Mouse (Mus musculus): ENCODE data around the gene Ubr7. TPM values are rescaled to one million over a fixed set of nuclear protein-coding genes. Genes with fewer than 3 reads are reported as not detected.

The Ubr7 gene
- polyA plus RNA-seq, 1 experiment from 2014 or later, result 17.5 TPM

DNA sequence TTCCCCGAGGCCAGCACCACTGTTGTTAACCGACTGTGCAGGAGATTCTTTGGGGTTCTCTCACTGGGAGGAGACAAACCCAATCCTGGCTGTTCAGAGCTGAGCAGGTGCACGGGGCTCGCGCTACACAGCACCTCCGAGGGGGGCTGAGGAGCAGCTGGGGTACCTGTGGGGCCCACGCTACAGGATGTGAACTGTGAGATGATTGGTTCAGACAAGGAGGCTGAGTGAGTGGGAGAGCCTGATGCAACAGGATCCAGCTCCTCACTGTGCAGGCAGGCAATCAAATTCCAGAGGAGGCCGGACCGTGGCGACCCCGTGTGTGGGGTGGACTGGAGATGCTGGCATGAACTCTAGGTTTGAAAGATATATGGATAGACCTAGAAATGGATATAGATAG is 35.3 kb upstream of the Ubr7 start:
- H3K9me3 ChIP-seq (replicated peaks; ENCODE audit: control insufficient read depth, low read length), result no peaks in the 10 kb centered on the region
- no peaks in the 10 kb centered on the region for H3K27me3 ChIP-seq (ENCODE audit: control insufficient read depth, insufficient read depth, low read depth, low read length)
- H3K4me1 ChIP-seq (ENCODE audit: control insufficient read depth, low read depth, low read length), result no peaks in the 10 kb centered on the region; the same call in 1 of the 2 replicates
- no peak for ATAC-seq (ENCODE audit: low read depth)
- H3K4me3 ChIP-seq (ENCODE audit: low read depth, low read length), result no peak overlapping the region
- WGBS (ENCODE audit: insufficient replicate concordance), result 68% methylated on average over 11 of the region's 11 CpGs
- no peak overlapping the region for H3K9ac ChIP-seq (ENCODE audit: low read depth, low read length)
- H3K27ac ChIP-seq (ENCODE audit: low read length), result no peak overlapping the region
- H3K36me3 ChIP-seq (ENCODE audit: control insufficient read depth, insufficient read depth), result no peaks in the 10 kb centered on the region
- no peak overlapping the region for H3K4me2 ChIP-seq (ENCODE audit: low read depth, low read length)

DNA sequence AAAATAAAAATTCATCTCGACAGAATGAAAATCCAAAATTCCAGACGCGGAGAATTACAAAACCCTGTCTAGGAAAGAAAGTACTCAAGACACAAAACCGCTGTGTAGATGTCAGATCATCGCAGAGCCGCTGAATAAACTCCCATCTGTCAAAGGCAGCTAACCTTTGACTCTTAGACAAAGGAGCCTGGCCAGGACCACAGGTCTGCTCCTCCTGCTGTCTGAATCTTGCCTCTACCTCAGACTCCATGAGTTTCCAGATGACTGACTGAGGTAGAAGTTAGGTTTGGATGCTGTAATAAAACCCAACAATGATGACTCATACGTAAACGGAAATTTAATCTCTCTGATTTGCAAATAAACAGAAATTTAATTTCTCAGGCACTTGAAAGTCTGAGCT is 34.8 kb upstream of the Ubr7 start:
- Histone ChIP-seq H3K27ac (ENCODE audit: low read length) (no peak overlapping the region), H3K9ac (ENCODE audit: low read depth, low read length) (no peak overlapping the region), H3K4me1 (ENCODE audit: control insufficient read depth, low read depth, low read length) (no peaks in the 10 kb centered on the region; the same call in 1 of the 2 replicates), H3K27me3 (ENCODE audit: control insufficient read depth, insufficient read depth, low read depth, low read length) (no peaks in the 10 kb centered on the region), H3K4me2 (ENCODE audit: low read depth, low read length) (no peak overlapping the region), H3K9me3 (replicated peaks; ENCODE audit: control insufficient read depth, low read length) (no peaks in the 10 kb centered on the region), H3K36me3 (ENCODE audit: control insufficient read depth, insufficient read depth) (no peaks in the 10 kb centered on the region), H3K4me3 (ENCODE audit: low read depth, low read length) (no peak overlapping the region)
- ATAC-seq (ENCODE audit: low read depth), result no peak
- WGBS (ENCODE audit: insufficient replicate concordance), result 70% methylated on average over 8 of the region's 8 CpGs

DNA sequence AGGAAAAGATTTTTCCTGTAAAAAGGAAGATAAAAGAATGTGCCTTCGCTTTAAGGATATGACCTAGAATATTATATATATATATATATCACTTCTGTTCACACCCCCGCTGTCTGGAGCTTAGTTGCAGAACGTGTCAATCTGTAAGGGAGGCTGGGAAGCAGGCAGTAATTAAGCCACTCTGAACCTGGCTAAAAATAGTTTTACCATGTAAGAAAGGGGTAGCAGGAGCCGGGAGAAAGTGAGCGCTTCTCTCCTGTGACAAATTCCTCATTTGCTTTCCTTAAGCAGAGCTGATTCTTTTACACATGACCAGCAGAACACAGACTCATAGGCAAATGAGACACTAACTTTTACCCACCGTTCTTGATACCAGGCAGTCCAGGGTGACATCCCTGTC is 33.9 kb upstream of the Ubr7 start:
- no peaks in the 10 kb centered on the region; the same call in 1 of the 2 replicates for H3K4me1 ChIP-seq (ENCODE audit: control insufficient read depth, low read depth, low read length)
- H3K9me3 ChIP-seq (replicated peaks; ENCODE audit: control insufficient read depth, low read length), result no peaks in the 10 kb centered on the region
- H3K27ac ChIP-seq (ENCODE audit: low read length), result no peak overlapping the region
- H3K27me3 ChIP-seq (ENCODE audit: control insufficient read depth, insufficient read depth, low read depth, low read length), result no peaks in the 10 kb centered on the region
- H3K9ac ChIP-seq (ENCODE audit: low read depth, low read length), result no peak overlapping the region
- WGBS (ENCODE audit: insufficient replicate concordance), result 53% methylated on average over 6 of the region's 6 CpGs
- H3K4me3 ChIP-seq (ENCODE audit: low read depth, low read length), result no peak overlapping the region
- no peak for ATAC-seq (ENCODE audit: low read depth)
- H3K4me2 ChIP-seq (ENCODE audit: low read depth, low read length), result no peak overlapping the region
- H3K36me3 ChIP-seq (ENCODE audit: control insufficient read depth, insufficient read depth), result no peaks in the 10 kb centered on the region

DNA sequence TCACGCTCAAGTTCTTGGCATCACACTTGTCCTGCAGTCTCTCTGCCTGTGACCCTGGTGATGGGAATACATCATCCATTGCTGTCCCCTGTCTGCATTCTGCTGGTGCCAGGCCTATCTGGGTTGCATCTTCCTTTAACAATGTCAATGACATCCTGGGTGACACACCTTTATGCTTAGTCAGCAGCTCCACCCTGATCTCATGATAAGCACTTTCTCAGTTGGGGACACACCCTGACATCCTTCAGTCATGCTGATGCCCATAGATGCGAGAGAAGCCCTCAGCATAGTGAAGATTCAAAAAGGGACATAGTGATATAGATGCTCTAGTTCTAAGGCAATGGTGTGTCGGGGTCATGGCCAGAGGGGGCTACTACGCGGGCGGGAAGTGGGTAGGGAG is 32.6 kb upstream of the Ubr7 start:
- Histone ChIP-seq H3K4me1 (ENCODE audit: control insufficient read depth, low read depth, low read length) (peaks cover 2% of the 10 kb centered on the region), H3K36me3 (ENCODE audit: control insufficient read depth, insufficient read depth) (no peaks in the 10 kb centered on the region), H3K9me3 (replicated peaks; ENCODE audit: control insufficient read depth, low read length) (no peaks in the 10 kb centered on the region), H3K9ac (ENCODE audit: low read depth, low read length) (no peak overlapping the region), H3K27ac (ENCODE audit: low read length) (no peak overlapping the region), H3K4me2 (ENCODE audit: low read depth, low read length) (no peak overlapping the region), H3K4me3 (ENCODE audit: low read depth, low read length) (no peak overlapping the region), H3K27me3 (ENCODE audit: control insufficient read depth, insufficient read depth, low read depth, low read length) (no peaks in the 10 kb centered on the region)
- no peak for ATAC-seq (ENCODE audit: low read depth)
- WGBS (ENCODE audit: insufficient replicate concordance), result 78% methylated on average over 6 of the region's 6 CpGs

DNA sequence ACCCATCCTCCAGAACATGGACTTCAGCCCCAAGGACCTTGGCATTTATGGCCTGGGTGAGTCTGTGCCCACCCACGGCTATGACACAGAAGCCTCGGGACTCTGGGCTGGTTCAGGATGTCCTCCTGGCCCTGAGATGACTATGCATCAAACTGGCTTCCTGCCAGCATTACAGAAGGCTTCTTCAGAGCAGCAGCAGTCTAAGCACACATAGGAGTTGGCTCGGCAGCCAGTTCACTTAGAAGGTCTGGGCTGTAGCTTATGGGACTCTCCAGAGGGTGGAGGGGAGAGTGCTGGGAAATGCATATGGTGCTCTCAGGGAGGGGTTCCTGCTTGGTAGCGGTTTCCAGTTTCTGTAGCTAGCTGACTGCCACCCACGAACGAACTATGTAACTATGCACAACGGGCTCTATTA is 32.0 kb upstream of the Ubr7 start:
- no peak overlapping the region for H3K4me3 ChIP-seq (ENCODE audit: low read depth, low read length)
- H3K4me1 ChIP-seq (ENCODE audit: control insufficient read depth, low read depth, low read length), result peaks cover 9% of the 10 kb centered on the region
- H3K9me3 ChIP-seq (replicated peaks; ENCODE audit: control insufficient read depth, low read length), result no peaks in the 10 kb centered on the region
- H3K36me3 ChIP-seq (ENCODE audit: control insufficient read depth, insufficient read depth), result no peaks in the 10 kb centered on the region
- ATAC-seq (ENCODE audit: low read depth), result no peak
- H3K27me3 ChIP-seq (ENCODE audit: control insufficient read depth, insufficient read depth, low read depth, low read length), result no peaks in the 10 kb centered on the region
- no peak overlapping the region for H3K27ac ChIP-seq (ENCODE audit: low read length)
- 48% methylated on average over 7 of the region's 7 CpGs for WGBS (ENCODE audit: insufficient replicate concordance)
- no peak overlapping the region for H3K9ac ChIP-seq (ENCODE audit: low read depth, low read length)
- H3K4me2 ChIP-seq (ENCODE audit: low read depth, low read length), result no peak overlapping the region

DNA sequence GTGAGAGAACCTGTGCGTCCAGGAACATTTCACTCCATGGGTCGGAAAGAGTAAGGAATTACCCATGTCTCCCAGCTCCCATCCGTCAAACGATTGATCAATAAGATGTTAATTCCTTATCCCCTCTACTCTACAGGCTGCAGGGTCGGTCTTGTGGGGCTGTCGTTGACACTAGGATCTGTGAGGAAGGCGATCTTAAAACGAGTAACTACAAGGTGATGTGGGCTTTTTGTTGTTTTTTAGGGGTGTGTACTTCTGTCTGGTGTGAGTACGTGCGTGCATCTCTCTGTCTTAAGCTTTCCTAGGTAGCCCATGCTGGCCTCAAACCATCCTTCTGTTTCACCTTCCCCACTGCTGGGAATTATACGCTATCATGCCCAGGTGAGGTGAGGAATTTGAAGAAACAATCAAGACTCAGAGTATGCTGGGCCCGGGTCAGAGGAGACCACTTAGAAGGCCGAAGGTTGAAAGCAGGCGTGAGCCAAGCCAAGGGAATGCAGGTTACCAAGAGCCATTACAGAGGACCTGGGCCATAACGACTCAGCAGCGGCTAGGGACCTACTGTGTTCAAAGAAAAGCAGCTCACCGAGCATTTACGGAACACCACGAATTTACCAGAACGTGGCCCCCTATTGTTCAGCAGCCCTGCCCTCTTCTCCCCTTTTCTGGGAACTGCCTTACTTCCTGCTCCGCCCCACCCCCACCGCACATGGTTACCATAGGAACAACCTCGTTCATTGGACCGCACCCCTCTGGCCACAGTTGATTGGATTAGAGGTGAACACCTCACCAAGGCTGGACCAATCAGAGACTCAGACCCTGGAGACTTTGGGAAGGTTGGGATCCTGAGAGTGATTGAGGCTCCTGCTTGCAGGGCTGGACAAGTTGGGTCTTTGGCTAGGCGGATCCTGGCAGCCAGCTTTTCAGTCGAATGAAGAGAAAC is 27.6 kb upstream of the Ubr7 start:
- Histone ChIP-seq H3K27me3 (ENCODE audit: control insufficient read depth, insufficient read depth, low read depth, low read length) (no peaks in the 10 kb centered on the region), H3K4me3 (ENCODE audit: low read depth, low read length) (peak overlapping the region; percentile 12; the same call in 1 of the 2 replicates), H3K4me2 (ENCODE audit: low read depth, low read length) (peak overlapping the region; percentile 51), H3K27ac (ENCODE audit: low read length) (no peak overlapping the region), H3K9me3 (replicated peaks; ENCODE audit: control insufficient read depth, low read length) (no peaks in the 10 kb centered on the region), H3K4me1 (ENCODE audit: control insufficient read depth, low read depth, low read length) (peaks cover 16% of the 10 kb centered on the region), H3K9ac (ENCODE audit: low read depth, low read length) (no peak overlapping the region), H3K36me3 (ENCODE audit: control insufficient read depth, insufficient read depth) (no peaks in the 10 kb centered on the region)
- peak; percentile 93 for ATAC-seq (ENCODE audit: low read depth)
- 35% methylated on average over 26 of the region's 26 CpGs for WGBS (ENCODE audit: insufficient replicate concordance)

DNA sequence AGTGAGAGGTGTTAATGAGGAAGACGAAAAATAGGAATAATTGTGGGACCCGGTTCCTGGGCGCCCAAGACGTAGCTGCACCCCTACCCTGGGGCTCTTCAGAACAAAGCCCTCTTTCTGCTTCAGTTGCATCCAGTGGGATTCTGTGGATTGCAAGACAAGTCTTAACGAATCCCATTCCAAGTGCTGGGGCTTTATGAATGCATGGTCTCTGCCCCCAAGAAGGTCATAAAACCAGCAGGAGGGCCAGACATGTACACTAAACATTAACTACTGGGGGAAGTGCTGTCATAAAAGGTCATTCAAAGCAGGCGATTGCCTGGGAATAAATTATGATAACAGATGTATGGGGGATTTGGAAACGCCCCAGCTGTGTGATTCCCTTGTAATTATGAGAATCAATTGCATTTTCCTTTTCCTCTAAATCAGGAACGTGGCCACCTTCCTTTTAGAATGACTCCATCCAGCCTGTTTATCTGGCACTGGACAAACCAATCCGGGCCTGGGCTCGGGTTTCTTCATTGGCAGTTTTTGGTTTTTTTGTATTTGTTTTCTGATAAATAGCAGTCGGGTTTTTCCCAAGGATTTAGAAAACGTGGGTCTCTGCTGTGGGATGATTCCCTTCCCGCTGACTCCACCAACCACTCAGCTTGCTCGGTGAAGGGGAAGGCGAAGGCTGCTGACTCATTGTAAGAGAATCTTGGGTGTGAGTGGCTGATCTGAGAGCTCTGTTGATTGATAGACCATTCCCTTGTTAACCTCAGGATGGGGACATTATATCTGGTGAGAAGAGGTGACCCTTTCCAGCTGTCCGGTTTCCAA is 26.8 kb upstream of the Ubr7 start:
- H3K9ac ChIP-seq (ENCODE audit: low read depth, low read length), result no peak overlapping the region
- no peak for ATAC-seq (ENCODE audit: low read depth)
- no peak overlapping the region for H3K4me3 ChIP-seq (ENCODE audit: low read depth, low read length)

DNA sequence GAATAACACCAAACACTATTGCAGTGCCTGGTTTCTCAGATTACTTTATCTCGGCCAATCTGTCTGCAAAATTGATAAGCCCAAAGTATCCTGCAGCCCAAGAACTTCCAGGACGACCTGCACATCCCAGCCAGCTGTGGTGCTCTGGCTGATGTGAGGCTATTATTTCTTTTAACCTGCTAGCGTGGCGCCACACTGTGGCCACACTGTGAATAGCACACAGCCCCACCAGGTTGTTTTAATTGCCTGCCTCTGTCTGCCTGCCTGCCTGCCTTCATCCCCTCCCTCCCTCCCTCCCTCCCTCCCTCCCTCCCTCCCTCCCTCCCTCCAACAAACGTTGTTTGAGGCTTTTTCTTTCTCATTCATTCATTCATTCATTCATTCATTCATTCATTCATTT is 24.4 kb upstream of the Ubr7 start:
- no peak overlapping the region for H3K27ac ChIP-seq (ENCODE audit: low read length)
- ATAC-seq (ENCODE audit: low read depth), result no peak
- no peak overlapping the region for H3K9ac ChIP-seq (ENCODE audit: low read depth, low read length)
- peaks cover 16% of the 10 kb centered on the region for H3K4me1 ChIP-seq (ENCODE audit: control insufficient read depth, low read depth, low read length)
- no peak overlapping the region for H3K4me2 ChIP-seq (ENCODE audit: low read depth, low read length)
- no peak overlapping the region for H3K4me3 ChIP-seq (ENCODE audit: low read depth, low read length)
- H3K27me3 ChIP-seq (ENCODE audit: control insufficient read depth, insufficient read depth, low read depth, low read length), result no peaks in the 10 kb centered on the region
- H3K9me3 ChIP-seq (replicated peaks; ENCODE audit: control insufficient read depth, low read length), result no peaks in the 10 kb centered on the region
- H3K36me3 ChIP-seq (ENCODE audit: control insufficient read depth, insufficient read depth), result no peaks in the 10 kb centered on the region
- 7% methylated on average over 4 of the region's 5 CpGs for WGBS (ENCODE audit: insufficient replicate concordance)

More for the DNA sequence above, 26.8 kb upstream of the Ubr7 start:
- Histone ChIP-seq H3K27ac (ENCODE audit: low read length) (no peak overlapping the region), H3K4me2 (ENCODE audit: low read depth, low read length) (peak overlapping the region; percentile 51; the same call in 1 of the 2 replicates), H3K9me3 (replicated peaks; ENCODE audit: control insufficient read depth, low read length) (no peaks in the 10 kb centered on the region), H3K27me3 (ENCODE audit: control insufficient read depth, insufficient read depth, low read depth, low read length) (no peaks in the 10 kb centered on the region), H3K36me3 (ENCODE audit: control insufficient read depth, insufficient read depth) (no peaks in the 10 kb centered on the region), H3K4me1 (ENCODE audit: control insufficient read depth, low read depth, low read length) (peaks cover 16% of the 10 kb centered on the region)
- WGBS (ENCODE audit: insufficient replicate concordance), result 39% methylated on average over 16 of the region's 16 CpGs

DNA sequence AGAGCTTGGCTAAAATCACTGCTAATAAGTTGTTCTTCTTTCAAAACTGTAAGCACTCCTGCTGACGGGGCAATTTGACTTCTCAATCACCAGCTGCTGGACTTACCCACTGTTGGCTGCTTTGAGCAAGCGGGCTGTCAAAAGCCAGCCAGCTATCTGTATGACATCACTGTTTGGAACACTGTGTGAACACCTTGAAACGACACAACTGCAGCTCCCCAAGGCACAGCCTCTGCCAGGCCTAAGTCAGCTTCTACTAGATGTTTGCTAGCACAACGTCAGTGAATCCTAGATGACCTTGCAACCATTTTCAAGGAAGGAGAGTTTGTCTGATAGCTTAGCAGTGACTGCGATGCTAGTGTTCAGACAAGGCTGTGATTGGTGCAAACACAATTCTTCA is 18.7 kb upstream of the Ubr7 start:
- no peak overlapping the region for H3K4me2 ChIP-seq (ENCODE audit: low read depth, low read length)
- no peak for ATAC-seq (ENCODE audit: low read depth)
- H3K9ac ChIP-seq (ENCODE audit: low read depth, low read length), result no peak overlapping the region
- no peaks in the 10 kb centered on the region for H3K9me3 ChIP-seq (replicated peaks; ENCODE audit: control insufficient read depth, low read length)
- H3K4me1 ChIP-seq (ENCODE audit: control insufficient read depth, low read depth, low read length), result peaks cover 12% of the 10 kb centered on the region
- no peaks in the 10 kb centered on the region for H3K27me3 ChIP-seq (ENCODE audit: control insufficient read depth, insufficient read depth, low read depth, low read length)
- WGBS (ENCODE audit: insufficient replicate concordance), result 68% methylated on average over 5 of the region's 5 CpGs
- H3K27ac ChIP-seq (ENCODE audit: low read length), result no peak overlapping the region
- no peaks in the 10 kb centered on the region for H3K36me3 ChIP-seq (ENCODE audit: control insufficient read depth, insufficient read depth)
- no peak overlapping the region for H3K4me3 ChIP-seq (ENCODE audit: low read depth, low read length)

Data from liver, embryonic 16.5 days (tissue).